Mouse (Mus musculus): Measurements from ENCODE around the gene Zfp296. TPM values are rescaled to one million over a fixed set of nuclear protein-coding genes. Genes with fewer than 3 reads are reported as not detected.

The Zfp296 gene
- total RNA-seq (2021) = under 1 TPM; 0.22 to 0.24 TPM

- intact Hi-C loops (cut with DNase I) = no loop called here
- no peak for DNase-seq
Observed at GRCm38 (mm10) chr7:19577141-19577852, at the start of gene Zfp296, which contains the start of gene Gemin7. TSS of gene Zfp296 (plus strand) at chr7:19577287. TSS of gene Gemin7 (minus strand) at chr7:19577595.

- DNase-seq = no peak
Observed at GRCm38 (mm10) chr7:19531077-19531476, 46.0 kb upstream of the Zfp296 start.

GRCm38 (mm10) chr7:19532240-19532639, 44.8 kb upstream of the Zfp296 start:
- peak; percentile 28 for DNase-seq
- intact Hi-C loops (cut with DNase I) = no loop called here

More at GRCm38 (mm10) chr7:19531077-19531476, 46.0 kb upstream of the Zfp296 start:
- intact Hi-C loops (cut with DNase I) = no loop called here

- no peak for DNase-seq
- intact Hi-C loops (cut with DNase I) = no loop called here
Observed at GRCm38 (mm10) chr7:19534676-19535075, 42.4 kb upstream of the Zfp296 start.

GRCm38 (mm10) chr7:19540771-19541566, 36.1 kb upstream of the Zfp296 start:
- peak; percentile 45 for DNase-seq
- intact Hi-C loops (cut with DNase I) = no loop called here

GRCm38 (mm10) chr7:19541681-19542154, 35.4 kb upstream of the Zfp296 start:
- intact Hi-C loops (cut with DNase I) = no loop called here
- DNase-seq = no peak

- intact Hi-C loops (cut with DNase I) = no loop called here
- peak; percentile 89 for DNase-seq
Observed at GRCm38 (mm10) chr7:19542155-19542691, 34.9 kb upstream of the Zfp296 start.

GRCm38 (mm10) chr7:19543584-19543983, 33.5 kb upstream of the Zfp296 start:
- no peak for DNase-seq
- intact Hi-C loops (cut with DNase I) = no loop called here

GRCm38 (mm10) chr7:19546007-19546406, 31.1 kb upstream of the Zfp296 start:
- DNase-seq = no peak
- intact Hi-C loops (cut with DNase I) = no loop called here

- intact Hi-C loops (cut with DNase I) = no loop called here
- DNase-seq = no peak
Observed at GRCm38 (mm10) chr7:19547344-19547969, 29.6 kb upstream of the Zfp296 start.

- no peak for DNase-seq
- intact Hi-C loops (cut with DNase I) = no loop called here
Observed at GRCm38 (mm10) chr7:19549394-19549793, 27.7 kb upstream of the Zfp296 start.

GRCm38 (mm10) chr7:19551634-19552033, 25.5 kb upstream of the Zfp296 start:
- intact Hi-C loops (cut with DNase I) = no loop called here
- no peak for DNase-seq

- intact Hi-C loops (cut with DNase I) = no loop called here
- no peak for DNase-seq
Observed at GRCm38 (mm10) chr7:19552443-19552842, 24.6 kb upstream of the Zfp296 start.

- DNase-seq = no peak
- intact Hi-C loops (cut with DNase I) = no loop called here
Observed at GRCm38 (mm10) chr7:19554168-19554567, 22.9 kb upstream of the Zfp296 start.

- intact Hi-C loops (cut with DNase I) = loop anchor here (5.0 kb wide), 1 partner anchor 90 kb away; no protein-coding TSS in a partner anchor
- no peak for DNase-seq
Observed at GRCm38 (mm10) chr7:19557086-19557485, 20.0 kb upstream of the Zfp296 start.

- intact Hi-C loops (cut with DNase I) = loop anchor here (5.0 kb wide), 1 partner anchor 91 kb away; no protein-coding TSS in a partner anchor
- DNase-seq = no peak
Observed at GRCm38 (mm10) chr7:19557982-19558900, 18.8 kb upstream of the Zfp296 start.

GRCm38 (mm10) chr7:19558965-19559364, 18.1 kb upstream of the Zfp296 start:
- intact Hi-C loops (cut with DNase I) = loop anchor here (5.0 kb wide), 1 partner anchor 92 kb away; no protein-coding TSS in a partner anchor
- no peak for DNase-seq

GRCm38 (mm10) chr7:19560491-19561260, 16.4 kb upstream of the Zfp296 start:
- intact Hi-C loops (cut with DNase I) = no loop called here
- no peak for DNase-seq

GRCm38 (mm10) chr7:19561431-19561764, 15.7 kb upstream of the Zfp296 start:
- DNase-seq = no peak
- intact Hi-C loops (cut with DNase I) = no loop called here

Data from left cerebral cortex, postnatal 4 days (tissue).